Mouse (Mus musculus) left cerebral cortex, adult 9 months (tissue): ENCODE results near the gene Slc16a10.
"Not testable (repeated sequence)": the region's sequence is repeated elsewhere in the genome, so short reads cannot be mapped to it uniquely, and the experiment has no call there.

Source experiments
- DNase-seq, 2 experiments: peaks; one replicate each; pipeline ENCODE4 v3.0.0; 2022; ENCODE audit warnings: low spot score in 2 of 2

Slc16a10 gene

GRCm38 (mm10) chr10:40025560-40025959 lies 116.5 kb downstream of the Slc16a10 start:
- no peak for DNase-seq

GRCm38 (mm10) chr10:40024554-40025428 lies 117.3 kb downstream of the Slc16a10 start, which contains the start of gene Mfsd4b1:
Gene Mfsd4b1 (minus strand): TSS chr10:40025268.
- DNase-seq = peak; percentile 81 to 94

- DNase-seq = no peak
Measured at GRCm38 (mm10) chr10:40020401-40020800, 121.7 kb downstream of the Slc16a10 start.

- DNase-seq = no peak
Measured at GRCm38 (mm10) chr10:40019492-40019891, 122.6 kb downstream of the Slc16a10 start.

GRCm38 (mm10) chr10:40018261-40018860 lies 123.7 kb downstream of the Slc16a10 start:
- no peak for DNase-seq

GRCm38 (mm10) chr10:40009591-40009990 lies 132.5 kb downstream of the Slc16a10 start:
- no peak for DNase-seq

GRCm38 (mm10) chr10:40008847-40009246 lies 133.2 kb downstream of the Slc16a10 start:
- DNase-seq = not testable (repeated sequence)

GRCm38 (mm10) chr10:40007953-40008352 lies 134.1 kb downstream of the Slc16a10 start:
- no peak for DNase-seq

GRCm38 (mm10) chr10:40006963-40007362 lies 135.1 kb downstream of the Slc16a10 start:
- DNase-seq = no peak

- DNase-seq = no peak
Measured at GRCm38 (mm10) chr10:40000746-40001145, 141.3 kb downstream of the Slc16a10 start.

GRCm38 (mm10) chr10:39991155-39991554 lies 150.9 kb downstream of the Slc16a10 start:
- DNase-seq = no peak

- no peak for DNase-seq
Measured at GRCm38 (mm10) chr10:39986466-39986865, 155.6 kb downstream of the Slc16a10 start, which contains the start of gene Mfsd4b5. Gene Mfsd4b5 (minus strand): TSS chr10:39986646.
